10 mouse cellular contexts compared by ENCODE assay signal in the genomic region with DNA sequence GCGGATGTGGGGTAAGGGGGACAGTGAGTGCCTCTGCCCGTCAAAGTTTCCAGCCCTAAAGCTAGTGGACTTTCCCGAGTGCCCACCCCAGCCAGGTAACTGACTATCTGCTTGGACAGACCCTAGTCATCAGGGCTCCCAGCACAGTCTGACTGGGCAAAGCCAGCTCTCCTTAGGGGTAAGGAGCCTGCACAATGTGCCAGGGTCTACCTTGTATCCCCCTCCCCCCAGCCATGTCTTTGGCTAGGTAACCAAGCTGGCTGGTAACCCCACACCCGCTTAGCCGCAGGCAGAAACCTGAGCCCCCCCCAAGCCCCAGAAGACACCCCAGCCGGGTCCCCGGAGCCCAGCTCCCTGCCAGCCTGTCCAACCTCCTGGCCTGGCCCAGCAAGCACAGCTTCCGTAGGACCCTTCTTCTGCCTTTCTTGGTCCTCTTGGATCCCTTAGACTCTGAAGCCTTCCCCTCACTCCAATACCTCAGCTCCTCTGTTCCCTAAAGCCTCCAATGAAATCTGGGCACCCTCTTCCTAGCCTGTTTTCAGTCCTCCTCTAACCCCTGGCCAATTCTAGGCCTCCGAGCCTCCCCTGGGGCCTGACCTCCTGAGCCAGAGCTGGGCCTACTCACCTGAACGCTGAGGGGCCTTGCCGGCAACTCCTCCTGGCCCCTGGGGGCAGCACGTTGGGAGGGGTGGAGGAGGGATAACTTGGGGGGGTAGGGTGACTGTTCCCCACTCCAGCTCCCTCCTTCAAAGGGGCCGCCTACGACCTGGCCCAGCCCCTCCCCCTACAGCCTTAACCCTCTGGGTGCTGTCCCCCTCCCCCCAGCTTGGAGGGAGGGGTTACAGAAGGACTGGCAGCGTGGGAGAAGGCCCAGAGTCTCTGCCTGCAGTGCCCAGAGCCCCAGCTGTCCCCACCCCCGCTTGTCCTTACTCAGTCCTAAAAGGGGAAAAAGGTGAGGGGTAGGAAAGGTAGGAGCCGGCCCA. TPM values are rescaled to one million over a fixed set of nuclear protein-coding genes. Genes with fewer than 3 reads are reported as not detected.
DNase-seq lines count a peak whose midpoint lies in the region; ATAC-seq and TF ChIP-seq lines count a peak whose summit lies in the region.
"Had no signal": no experiment of that assay in that cellular context is flagged by ENCODE, and none has a peak within 500 bp of the region (broad histone marks: within the 10 kb centered on the region; RNA-seq: fewer than 3 reads in every experiment).

No protein-coding gene starts in this region.

- TF ChIP-seq CTCF in intestine, postnatal 0 days (IDR thresholded peaks at IDR 0.05; ENCODE audit: low read depth), result no peak

- H3K4me2 ChIP-seq in midbrain, embryonic 14.5 days (ENCODE audit: low read length), result no peak overlapping the region
- peak overlapping the region; percentile 85 for H3K4me2 ChIP-seq in intestine, postnatal 0 days (replicated peaks; ENCODE audit: low read depth)

- H3K36me3 ChIP-seq in midbrain, embryonic 10.5 days, result no peaks in the 10 kb centered on the region
- H3K36me3 ChIP-seq in midbrain, embryonic 14.5 days (ENCODE audit: control insufficient read depth, insufficient read depth, low read length), result no peaks in the 10 kb centered on the region
- peaks cover 11% of the 10 kb centered on the region; the same call in 1 of the 2 replicates for H3K36me3 ChIP-seq in intestine, postnatal 0 days (ENCODE audit: control insufficient read depth, insufficient read depth)

- peaks cover 49% of the 10 kb centered on the region for H3K27me3 ChIP-seq in midbrain, embryonic 10.5 days (ENCODE audit: low read depth, poor library complexity, severe bottlenecking)
- H3K27me3 ChIP-seq in midbrain, embryonic 14.5 days (ENCODE audit: control insufficient read depth, insufficient read depth, low read length), result no peaks in the 10 kb centered on the region
- H3K27me3 ChIP-seq in intestine, postnatal 0 days (replicated peaks; ENCODE audit: control insufficient read depth, insufficient read depth, low read length), result no peaks in the 10 kb centered on the region

- H3K4me1 ChIP-seq in midbrain, embryonic 10.5 days, result peaks cover 59% of the 10 kb centered on the region
- H3K4me1 ChIP-seq in midbrain, embryonic 14.5 days (ENCODE audit: control insufficient read depth, insufficient read depth, low read length), result peaks cover 11% of the 10 kb centered on the region
- peaks cover 6% of the 10 kb centered on the region; the same call in 1 of the 2 replicates for H3K4me1 ChIP-seq in intestine, postnatal 0 days (replicated peaks; ENCODE audit: control insufficient read depth, insufficient read depth, low read length)

- H3K9me3 ChIP-seq in midbrain, embryonic 10.5 days (replicated peaks), result no peaks in the 10 kb centered on the region
- no peaks in the 10 kb centered on the region for H3K9me3 ChIP-seq in midbrain, embryonic 14.5 days (ENCODE audit: control insufficient read depth, low read length)
- no peaks in the 10 kb centered on the region for H3K9me3 ChIP-seq in intestine, postnatal 0 days (ENCODE audit: control insufficient read depth)

- intact Hi-C loops in gastrocnemius, postnatal 14 days (cut with DNase I; ENCODE audit: low total_unique reads), result no loop called here

- DNase-seq in gastrocnemius, postnatal 14 days, result peak; percentile 47
- no peak for DNase-seq in gastrocnemius, postnatal 10 days
- DNase-seq in midbrain, embryonic 10.5 days (ENCODE audit: low spot score), result no peak
- no peak for DNase-seq in midbrain, embryonic 14.5 days
- DNase-seq in thymus, postnatal 25 days, result peak; percentile 47
- no peak for DNase-seq in right cerebral cortex, postnatal 36 days (ENCODE audit: low spot score in 2 of 2)
- DNase-seq in layer of hippocampus, adult 18-20 months (ENCODE audit: low spot score in 2 of 2), result no peak

- H3K4me3 ChIP-seq in midbrain, embryonic 10.5 days, result 0 out of 2 replicates have a peak overlapping the region, but pooled peaks have one; percentile 12
- H3K4me3 ChIP-seq in midbrain, embryonic 14.5 days (replicated peaks; ENCODE audit: low read depth, low read length), result no peak overlapping the region
- H3K4me3 ChIP-seq in intestine, postnatal 0 days (ENCODE audit: low read depth, low read length), result peak overlapping the region; percentile 26

- peak overlapping the region; percentile 46; the same call in 1 of the 2 replicates for H3K27ac ChIP-seq in midbrain, embryonic 10.5 days (replicated peaks)
- H3K27ac ChIP-seq in midbrain, embryonic 14.5 days (replicated peaks; ENCODE audit: low read depth, low read length), result no peak overlapping the region
- H3K27ac ChIP-seq in intestine, postnatal 0 days (ENCODE audit: low read depth, low read length), result peak overlapping the region; percentile 97

- H3K9ac ChIP-seq in midbrain, embryonic 14.5 days (replicated peaks; ENCODE audit: low read length), result no peak overlapping the region
- H3K9ac ChIP-seq in intestine, postnatal 0 days (ENCODE audit: low read depth, low read length), result 0 out of 2 replicates have a peak overlapping the region, but pooled peaks have one; percentile 22

- ATAC-seq in midbrain, embryonic 14.5 days (ENCODE audit: low FRiP score, low TSS enrichment), result no peak
- ATAC-seq in intestine, postnatal 0 days, result no peak

- WGBS in midbrain, embryonic 10.5 days, result 53% methylated on average over 17 of the region's 17 CpGs
- WGBS in midbrain, embryonic 14.5 days, result 56% methylated on average over 17 of the region's 17 CpGs
- 56% methylated on average over 17 of the region's 17 CpGs for WGBS in intestine, postnatal 0 days

RNA-seq across cellular contexts. Expression of a gene that starts 7.8 kb away (rescaled TPM):
- total RNA-seq in gastrocnemius, postnatal 14 days (2021), result 10 to 100 TPM; 18.4 to 24.0 TPM
- total RNA-seq in gastrocnemius, postnatal 10 days (2021), result 10 to 100 TPM; 19.1 to 21.8 TPM
- polyA plus RNA-seq in midbrain, embryonic 10.5 days (2016; fragmentation: Nextera tagmentation; extraction: Ambion mirVana), result 0.39 and 0.83 TPM in 2 replicates
- polyA plus RNA-seq in midbrain, embryonic 14.5 days (2014; fragmentation: Nextera tagmentation; extraction: Ambion mirVana), result 0.42 and 0.47 TPM in 2 replicates
- polyA plus RNA-seq in intestine, postnatal 0 days (2015; fragmentation: Nextera tagmentation; extraction: Ambion mirVana), result 14.3 and 20.8 TPM in 2 replicates
- 10 to 100 TPM; 12.1 to 16.8 TPM for total RNA-seq in layer of hippocampus, adult 18-20 months (2021)

RNA-seq across cellular contexts. Expression of a gene that starts 15.9 kb away (rescaled TPM):
- total RNA-seq in gastrocnemius, postnatal 14 days (2021), result not detected
- under 1 TPM; 0.59 to 0.73 TPM for total RNA-seq in gastrocnemius, postnatal 10 days (2021)
- 0.68 and 1.2 TPM in 2 replicates for polyA plus RNA-seq in midbrain, embryonic 10.5 days (2016; fragmentation: Nextera tagmentation; extraction: Ambion mirVana)
- polyA plus RNA-seq in midbrain, embryonic 14.5 days (2014; fragmentation: Nextera tagmentation; extraction: Ambion mirVana), result 0.53 TPM in 1 of 2 replicates, not detected in the other
- polyA plus RNA-seq in intestine, postnatal 0 days (2015; fragmentation: Nextera tagmentation; extraction: Ambion mirVana), result not detected in 2 replicates
- 1 to 10 TPM; 2.5 to 4.4 TPM for total RNA-seq in layer of hippocampus, adult 18-20 months (2021)
- total RNA-seq: MEL had no signal

RNA-seq across cellular contexts. Expression of a gene that starts 21.7 kb away (rescaled TPM):
- total RNA-seq in gastrocnemius, postnatal 14 days (2021), result not detected
- under 1 TPM; 0.12 to 0.14 TPM for total RNA-seq in gastrocnemius, postnatal 10 days (2021)
- polyA plus RNA-seq in midbrain, embryonic 10.5 days (2016; fragmentation: Nextera tagmentation; extraction: Ambion mirVana), result 0.11 and 0.20 TPM in 2 replicates
- polyA plus RNA-seq in midbrain, embryonic 14.5 days (2014; fragmentation: Nextera tagmentation; extraction: Ambion mirVana), result 0.54 and 0.55 TPM in 2 replicates
- polyA plus RNA-seq in intestine, postnatal 0 days (2015; fragmentation: Nextera tagmentation; extraction: Ambion mirVana), result 23.5 and 26.7 TPM in 2 replicates
- not detected for total RNA-seq in layer of hippocampus, adult 18-20 months (2021)
- total RNA-seq: left cerebral cortex, postnatal 25 days had no signal

RNA-seq across cellular contexts. Expression of a gene that starts 24.9 kb away (rescaled TPM):
- total RNA-seq in gastrocnemius, postnatal 14 days (2021), result 10 to 100 TPM; 30.9 to 33.4 TPM
- 10 to 100 TPM; 25.8 to 29.5 TPM for total RNA-seq in gastrocnemius, postnatal 10 days (2021)
- polyA plus RNA-seq in midbrain, embryonic 10.5 days (2016; fragmentation: Nextera tagmentation; extraction: Ambion mirVana), result 27.9 and 34.2 TPM in 2 replicates
- 34.8 and 34.9 TPM in 2 replicates for polyA plus RNA-seq in midbrain, embryonic 14.5 days (2014; fragmentation: Nextera tagmentation; extraction: Ambion mirVana)
- polyA plus RNA-seq in intestine, postnatal 0 days (2015; fragmentation: Nextera tagmentation; extraction: Ambion mirVana), result 29.2 and 32.1 TPM in 2 replicates
- total RNA-seq in layer of hippocampus, adult 18-20 months (2021), result 10 to 100 TPM; 39.8 to 39.9 TPM

RNA-seq across cellular contexts. Expression of a gene that starts 25.0 kb away (rescaled TPM):
- not detected for total RNA-seq in gastrocnemius, postnatal 14 days (2021)
- total RNA-seq in gastrocnemius, postnatal 10 days (2021), result not detected
- polyA plus RNA-seq in midbrain, embryonic 10.5 days (2016; fragmentation: Nextera tagmentation; extraction: Ambion mirVana), result 0.11 and 0.12 TPM in 2 replicates
- 0.14 and 0.36 TPM in 2 replicates for polyA plus RNA-seq in midbrain, embryonic 14.5 days (2014; fragmentation: Nextera tagmentation; extraction: Ambion mirVana)
- polyA plus RNA-seq in intestine, postnatal 0 days (2015; fragmentation: Nextera tagmentation; extraction: Ambion mirVana), result 10.0 and 11.5 TPM in 2 replicates
- total RNA-seq in layer of hippocampus, adult 18-20 months (2021), result under 1 TPM; 0.22 to 0.41 TPM
- total RNA-seq: MEL had no signal

Comparison
In these comparisons a context has a peak if more than half of its experiments do, and no peak if none do; other contexts are left out.
1. DNase-seq: peak in gastrocnemius, postnatal 14 days (single experiment) and thymus, postnatal 25 days (single experiment); none in gastrocnemius, postnatal 10 days (single experiment), midbrain, embryonic 10.5 days (single experiment), midbrain, embryonic 14.5 days (single experiment), right cerebral cortex, postnatal 36 days (0 of 2) and layer of hippocampus, adult 18-20 months (0 of 2).